Mouse (Mus musculus): ENCODE measurements around the gene Olfr1555-ps1. TPM values are rescaled to one million over a fixed set of nuclear protein-coding genes. Genes with fewer than 3 reads are reported as not detected.

The Olfr1555-ps1 gene
- polyA plus RNA-seq (2017; shearing (Covaris generic)), result not detected

DNA sequence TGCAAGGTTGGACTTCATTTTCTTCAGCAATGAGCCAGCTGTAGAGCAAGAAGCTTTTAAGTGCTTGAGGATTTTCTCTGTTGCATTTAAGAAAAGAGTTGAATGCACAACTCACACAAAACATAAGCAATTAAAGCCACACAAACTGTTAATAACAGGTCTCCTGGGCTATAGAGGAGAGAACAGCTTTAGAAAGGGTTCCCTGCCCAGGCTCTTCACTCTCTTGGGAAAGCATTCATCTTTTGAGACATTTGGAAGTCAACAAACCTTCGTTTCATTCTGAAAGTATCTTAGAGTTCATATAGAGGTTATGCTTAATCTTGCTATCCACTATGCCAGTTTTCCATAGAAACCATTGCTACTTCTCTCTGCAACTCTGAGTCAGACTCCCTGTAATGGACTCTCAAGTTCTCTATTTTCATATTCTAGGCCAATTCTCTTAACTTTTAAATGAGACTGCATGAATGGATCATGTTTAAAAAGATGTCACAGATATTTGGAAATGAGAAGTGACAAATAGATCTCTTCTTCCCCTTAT, at the start of gene Olfr1555-ps1:
Olfr1555-ps1 (minus strand) TSS at position 51 of the 538 bp plus-strand sequence.

DNA sequence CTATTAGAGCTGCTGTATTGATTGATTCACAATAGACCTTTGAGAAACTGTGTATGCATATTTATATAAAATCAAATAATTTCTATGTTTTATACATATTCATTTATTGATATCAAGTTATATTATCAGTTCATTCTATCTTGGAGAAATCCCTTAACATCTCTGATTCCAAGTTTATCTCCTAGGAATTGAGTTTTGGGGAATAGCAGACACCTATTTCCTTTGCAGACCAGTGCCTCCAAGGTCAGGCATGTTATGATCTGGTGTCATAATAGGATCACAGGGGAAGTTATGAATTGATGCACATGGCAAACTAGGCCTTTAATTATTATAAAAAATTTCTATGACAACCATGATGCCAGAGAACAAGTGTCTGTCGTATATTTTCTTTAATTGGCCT, 30.4 kb upstream of the Olfr1555-ps1 start, which contains the start of gene Olfr1431:
Olfr1431 (plus strand) TSS at position 301 of the 400 bp plus-strand sequence.

DNA sequence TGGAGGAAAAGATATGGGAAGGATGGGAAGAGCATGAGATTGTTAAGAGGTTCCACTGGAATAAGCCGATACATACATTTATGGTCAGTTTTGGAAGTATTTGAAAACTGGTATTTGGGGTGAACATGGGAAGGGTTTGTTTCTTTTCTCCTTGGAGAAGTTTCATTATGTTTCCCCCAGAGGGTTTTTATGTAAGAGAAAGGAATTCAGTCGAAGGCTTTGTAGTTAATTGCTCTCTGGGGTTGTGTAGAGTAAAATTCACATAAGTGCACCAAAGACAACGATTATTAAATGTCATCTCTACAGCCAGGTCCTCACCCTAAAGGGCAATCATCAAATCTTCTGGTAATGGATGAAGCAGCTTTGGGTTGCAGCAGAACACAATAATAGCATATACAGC, 46.8 kb downstream of the Olfr1555-ps1 start, which contains the start of gene Olfr76:
Olfr76 (minus strand) TSS at position 101 of the 400 bp plus-strand sequence.

DNA sequence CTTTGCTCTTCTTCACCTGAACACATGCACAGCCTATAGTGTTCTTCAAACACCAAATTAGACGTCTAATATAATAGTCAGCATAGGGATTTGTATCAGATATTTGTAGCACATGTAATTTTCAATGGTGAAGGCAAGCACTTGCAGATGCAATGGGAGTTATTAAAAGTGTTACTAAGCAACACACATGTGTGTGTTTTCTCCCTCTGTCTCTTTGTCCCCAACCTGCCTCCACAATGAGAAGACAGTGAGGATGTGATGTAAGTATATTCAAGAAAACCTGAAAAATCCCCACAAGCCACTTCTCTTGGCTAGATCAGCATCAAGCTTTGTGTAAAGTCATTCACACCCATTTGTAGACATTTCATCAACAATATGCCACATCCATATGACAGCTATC, 54.1 kb downstream of the Olfr1555-ps1 start, which contains the start of gene Olfr1428:
Olfr1428 (minus strand) TSS at position 101 of the 400 bp plus-strand sequence.

Other genes with a start within 250 kb of the Olfr1555-ps1 start
- gene Osbp, start 204.2 kb downstream of the Olfr1555-ps1 start, polyA plus RNA-seq (2017; shearing (Covaris generic)), result 50.4 TPM
- not detected for gene Olfr1423, start 128.8 kb downstream of the Olfr1555-ps1 start, polyA plus RNA-seq (2017; shearing (Covaris generic))
- gene Olfr1424, start 107.4 kb downstream of the Olfr1555-ps1 start, polyA plus RNA-seq (2017; shearing (Covaris generic)), result 0.29 TPM
- gene Olfr1425, start 92.4 kb downstream of the Olfr1555-ps1 start, polyA plus RNA-seq (2017; shearing (Covaris generic)), result not detected
- not detected for gene Olfr1426, start 78.1 kb downstream of the Olfr1555-ps1 start, polyA plus RNA-seq (2017; shearing (Covaris generic))
- not detected for gene Olfr1427, start 66.8 kb downstream of the Olfr1555-ps1 start, polyA plus RNA-seq (2017; shearing (Covaris generic))
- gene Olfr1428, start 54.2 kb downstream of the Olfr1555-ps1 start, polyA plus RNA-seq (2017; shearing (Covaris generic)), result not detected
- not detected for gene Olfr76, start 46.9 kb downstream of the Olfr1555-ps1 start, polyA plus RNA-seq (2017; shearing (Covaris generic))
- gene Olfr1431, start 30.5 kb upstream of the Olfr1555-ps1 start, polyA plus RNA-seq (2017; shearing (Covaris generic)), result not detected
- not detected for gene Olfr1432, start 62.5 kb upstream of the Olfr1555-ps1 start, polyA plus RNA-seq (2017; shearing (Covaris generic))
- 0.73 TPM for gene Olfr262, start 71.5 kb upstream of the Olfr1555-ps1 start, polyA plus RNA-seq (2017; shearing (Covaris generic))
- gene Olfr235, start 90.9 kb upstream of the Olfr1555-ps1 start, polyA plus RNA-seq (2017; shearing (Covaris generic)), result not detected
- not detected for gene Olfr1434, start 109.7 kb upstream of the Olfr1555-ps1 start, polyA plus RNA-seq (2017; shearing (Covaris generic))
- not detected for gene Olfr1436, start 129.0 kb upstream of the Olfr1555-ps1 start, polyA plus RNA-seq (2017; shearing (Covaris generic))
- not detected for gene Olfr1437, start 155.0 kb upstream of the Olfr1555-ps1 start, polyA plus RNA-seq (2017; shearing (Covaris generic))
- 0.16 TPM for gene Olfr1438-ps1, start 165.8 kb upstream of the Olfr1555-ps1 start, polyA plus RNA-seq (2017; shearing (Covaris generic))
- 0.26 TPM for gene Olfr1440, start 217.2 kb upstream of the Olfr1555-ps1 start, polyA plus RNA-seq (2017; shearing (Covaris generic))
- not detected for gene Olfr1441, start 247.3 kb upstream of the Olfr1555-ps1 start, polyA plus RNA-seq (2017; shearing (Covaris generic))

Measured in effector memory CD4-positive, alpha-beta T cell, adult 7 months (primary cell).